Mouse (Mus musculus) MEL (cell line): ENCODE results near the gene Mgp. TPM values are rescaled to one million over a fixed set of nuclear protein-coding genes. Genes with fewer than 3 reads are reported as not detected.

Experiments
- DNase-seq: peaks from one replicate; pipeline ENCODE4 v3.0.0; 2011; ENCODE audit warnings: low read depth, low spot score
- H3K27ac ChIP-seq: 2 replicates; pipeline ENCODE4 v1.5.1; 2012; ENCODE audit warnings: low read depth, mild to moderate bottlenecking, control low read depth, low read length, moderate library complexity; ENCODE audit not compliant: control insufficient read depth
- H3K27me3 ChIP-seq, 2 experiments: fragments of 150-350 bp in 1 of 2; sonication (generic) in 1 of 2; 2 replicates each; pipeline ENCODE4 v1.6.1; 2012; ENCODE audit warnings: low read length in 2 of 2, mild to moderate bottlenecking in 2 of 2, improper control_type of control experiment in 1 of 2, moderate library complexity in 1 of 2; ENCODE audit not compliant: insufficient read depth in 2 of 2, control insufficient read depth in 1 of 2
- H3K36me3 ChIP-seq, 2 experiments: 2 replicates each; pipeline ENCODE4 v1.6.1; 2012 to 2014; ENCODE audit warnings: low read length in 2 of 2, improper control_type of control experiment in 1 of 2, inconsistent platforms in 1 of 2, mild to moderate bottlenecking in 1 of 2; ENCODE audit not compliant: insufficient read depth in 2 of 2, control insufficient read depth in 1 of 2
- H3K4me1 ChIP-seq, 2 experiments: fragments of 150-350 bp in 1 of 2; sonication (generic) in 1 of 2; 2 replicates each; pipeline ENCODE4 v1.6.1; 2012; ENCODE audit warnings: low read length in 2 of 2, improper control_type of control experiment in 1 of 2, mild to moderate bottlenecking in 1 of 2; ENCODE audit not compliant: insufficient read depth in 2 of 2, control insufficient read depth in 1 of 2
- H3K4me3 ChIP-seq, 2 experiments: fragments of 150-350 bp in 1 of 2; sonication (generic) in 1 of 2; 2 replicates each; pipeline ENCODE4 v1.5.1; 2012; ENCODE audit warnings: low read depth in 2 of 2, low read length in 2 of 2, mild to moderate bottlenecking in 2 of 2, moderate library complexity in 2 of 2, control low read depth in 1 of 2, improper control_type of control experiment in 1 of 2; ENCODE audit not compliant: control insufficient read depth in 1 of 2, insufficient read depth in 1 of 2
- H3K79me2 ChIP-seq: 2 replicates; pipeline ENCODE4 v1.6.1; 2012; ENCODE audit warnings: mild to moderate bottlenecking, low read length, moderate library complexity; ENCODE audit not compliant: control insufficient read depth, poor library complexity, insufficient read depth
- H3K9ac ChIP-seq: 2 replicates; pipeline ENCODE4 v1.6.1; 2012; ENCODE audit warnings: low read depth, mild to moderate bottlenecking, control low read depth, low read length, moderate library complexity; ENCODE audit not compliant: control insufficient read depth, poor library complexity, severe bottlenecking
- H3K9me3 ChIP-seq: fragments of 150-350 bp; sonication (generic); replicated peaks from 2 replicates; pipeline ENCODE4 v1.6.1; 2012; ENCODE audit warnings: mild to moderate bottlenecking, low read length, improper control_type of control experiment, moderate library complexity; ENCODE audit not compliant: insufficient read depth
- BHLHE40 ChIP-seq: IDR thresholded peaks from 2 replicates; pipeline ENCODE4 v1.6.1; 2012; ENCODE audit warnings: low read depth, mild to moderate bottlenecking, inconsistent platforms, low read length, improper control_type of control experiment, borderline replicate concordance
- CHD1 ChIP-seq: IDR thresholded peaks from 2 replicates; pipeline ENCODE4 v1.6.1; 2012; ENCODE audit warnings: low read depth, mild to moderate bottlenecking, inconsistent platforms, low read length, improper control_type of control experiment
- CHD2 ChIP-seq: IDR thresholded peaks from 2 replicates; pipeline ENCODE4 v1.6.1; 2011; ENCODE audit warnings: low read length, improper control_type of control experiment
- EP300 ChIP-seq, 2 experiments: IDR thresholded peaks; 2 replicates each; pipeline ENCODE4 v1.6.1; 2011; ENCODE audit warnings: improper control_type of control experiment in 2 of 2, low read length in 2 of 2, low read depth in 1 of 2, mild to moderate bottlenecking in 1 of 2
- ETS1 ChIP-seq: IDR thresholded peaks from 2 replicates; pipeline ENCODE4 v1.6.1; 2012; ENCODE audit warnings: low read depth, mild to moderate bottlenecking, inconsistent platforms, low read length, improper control_type of control experiment, moderate library complexity
- GATA1 ChIP-seq: IDR thresholded peaks from 2 replicates; pipeline ENCODE4 v1.6.1; 2011; ENCODE audit warnings: low read depth, low read length, improper control_type of control experiment
- HCFC1 ChIP-seq: IDR thresholded peaks from 2 replicates; pipeline ENCODE4 v1.6.1; 2012; ENCODE audit warnings: low read depth, mild to moderate bottlenecking, inconsistent platforms, low read length, improper control_type of control experiment, moderate library complexity
- KAT2A ChIP-seq: conservative IDR thresholded peaks from 2 replicates; pipeline ENCODE4 v1.6.1; 2012; ENCODE audit warnings: low read depth, low read length, improper control_type of control experiment, inconsistent platforms
- MEF2A ChIP-seq: IDR thresholded peaks from 2 replicates; pipeline ENCODE4 v1.6.1; 2014; ENCODE audit warnings: low read depth, mild to moderate bottlenecking, inconsistent platforms, low read length, improper control_type of control experiment; ENCODE audit not compliant: poor library complexity, insufficient replicate concordance, severe bottlenecking; ENCODE audit errors: extremely low read depth
- MXI1 ChIP-seq: IDR thresholded peaks from 2 replicates; pipeline ENCODE4 v1.6.1; 2011; ENCODE audit warnings: mild to moderate bottlenecking, low read depth, low read length, improper control_type of control experiment
- MYC ChIP-seq: IDR thresholded peaks from 2 replicates; pipeline ENCODE4 v1.6.1; 2011; ENCODE audit warnings: low read depth, mild to moderate bottlenecking, low read length, improper control_type of control experiment, moderate library complexity
- NELFE ChIP-seq: IDR thresholded peaks from 2 replicates; pipeline ENCODE4 v1.6.1; 2011; ENCODE audit warnings: low read depth, low read length, improper control_type of control experiment
- NRF1 ChIP-seq: IDR thresholded peaks from 2 replicates; pipeline ENCODE4 v1.6.1; 2014; ENCODE audit warnings: low read depth, mild to moderate bottlenecking, inconsistent platforms, low read length, improper control_type of control experiment, moderate library complexity; ENCODE audit not compliant: poor library complexity, insufficient read depth, severe bottlenecking
- POLR2AphosphoS2 ChIP-seq: IDR thresholded peaks from 2 replicates; pipeline ENCODE4 v1.6.1; 2011; ENCODE audit warnings: low read length, improper control_type of control experiment
- SIN3A ChIP-seq: IDR thresholded peaks from 2 replicates; pipeline ENCODE4 v1.6.1; 2012; ENCODE audit warnings: low read length, improper control_type of control experiment, inconsistent platforms
- SMC3 ChIP-seq: IDR thresholded peaks from 2 replicates; pipeline ENCODE4 v1.6.1; 2011; ENCODE audit warnings: low read depth, low read length, improper control_type of control experiment
- TBP ChIP-seq: IDR thresholded peaks from 2 replicates; pipeline ENCODE4 v1.8.0; 2011; ENCODE audit warnings: low read depth, low read length, improper control_type of control experiment
- USF1 ChIP-seq: IDR thresholded peaks from 2 replicates; pipeline ENCODE4 v1.6.1; 2014; ENCODE audit warnings: low read depth, mild to moderate bottlenecking, inconsistent platforms, low read length, improper control_type of control experiment, moderate library complexity
- ZKSCAN1 ChIP-seq: IDR thresholded peaks from 2 replicates; pipeline ENCODE4 v1.6.1; 2012; ENCODE audit warnings: low read depth, mild to moderate bottlenecking, inconsistent platforms, low read length, improper control_type of control experiment, moderate library complexity
- polyA plus RNA-seq, 2 experiments: library from polyadenylated mRNA; stranded (reverse) in 1 of 2; unstranded in 1 of 2; fragments of >175 nt in 1 of 2; fragments of >200 nt in 1 of 2; gene quantifications; 2 replicates each; pipeline versions ENCODE4 v1.2.1 to v1.2.4; 2012; ENCODE audit warnings: low replicate concordance in 2 of 2, low read depth in 1 of 2; ENCODE audit not compliant: insufficient read length in 2 of 2, insufficient read depth in 1 of 2, missing spikeins in 1 of 2
- total RNA-seq: library from RNA; depleted of rRNA; stranded (reverse); fragments of 300-350 nt; gene quantifications from 2 replicates; pipeline ENCODE4 v1.2.3, GENCODE M21; 2012

Mgp gene
- total and polyA plus RNA-seq, 3 experiments = not detected

GRCm38 (mm10) chr6:136856071-136856636 is 19.5 kb downstream of the Mgp start:
- Histone ChIP-seq H3K27ac (no peak overlapping the region), H3K4me3 (no peak overlapping the region), H3K36me3 (peaks cover 0 to 9% of the 10 kb centered on the region in 2 experiments; a peak in 2 of 4 replicates), H3K79me2 (no peaks in the 10 kb centered on the region), H3K9ac (no peak overlapping the region), H3K4me1 (peaks cover 0 to 22% of the 10 kb centered on the region in 2 experiments; a peak in 3 of 4 replicates), H3K9me3 (no peaks in the 10 kb centered on the region), H3K27me3 (no peaks in the 10 kb centered on the region)
- TF ChIP-seq MEF2A (no peak), MYC (no peak), POLR2AphosphoS2 (no peak)
- no peak for DNase-seq

- Histone ChIP-seq H3K9ac (no peak overlapping the region), H3K4me3 (no peak overlapping the region), H3K27me3 (no peaks in the 10 kb centered on the region), H3K27ac (no peak overlapping the region), H3K9me3 (no peaks in the 10 kb centered on the region), H3K79me2 (no peaks in the 10 kb centered on the region)
- DNase-seq = peak; percentile 64
- TF ChIP-seq NELFE (no peak), HCFC1 (no peak), MXI1 (no peak), NRF1 (0 out of 2 replicates have a peak, but pooled peaks have one; percentile 22), SMC3 (no peak), CHD1 (no peak), ETS1 (no peak), GATA1 (peak; percentile 43), ZKSCAN1 (no peak), TBP (0 out of 2 replicates have a peak, but pooled peaks have one; percentile 45), SIN3A (no peak), BHLHE40 (no peak), EP300 (IDR thresholded peaks at IDR 0.05; ENCODE audit: low read depth in 1 of 2, low read length in 2 of 2) (peak in 1 of 2 experiments; percentile 42; a peak in 2 of 4 replicates), CHD2 (no peak), MYC (0 out of 2 replicates have a peak, but pooled peaks have one; percentile 28), KAT2A (no peak), USF1 (no peak)
- TF ChIP-seq, all 39 proteins: peak for 5
- peaks cover 0 to 22% of the 10 kb centered on the region in 2 experiments; a peak in 3 of 4 replicates for H3K4me1 ChIP-seq
- H3K36me3 ChIP-seq = peaks cover 0 to 9% of the 10 kb centered on the region in 2 experiments; a peak in 2 of 4 replicates
These were observed 20.4 kb downstream of the Mgp start for GRCm38 (mm10) chr6:136855183-136855582.
